Mouse (Mus musculus) embryonic facial prominence, embryonic 14.5 days (tissue): Measurements from ENCODE around the gene Cd7. TPM values are rescaled to one million over a fixed set of nuclear protein-coding genes. Genes with fewer than 3 reads are reported as not detected.

Experiments used
- ATAC-seq: fragments of 200-750 bp; cut with Nextera tagmentation; 2 replicates; pipeline ENCODE4 v1.8.0; 2017; ENCODE audit warnings: low read depth, moderate number of reproducible peaks, moderate TSS enrichment
- DNase-seq: peaks from one replicate; pipeline ENCODE4 v3.0.0-alpha.2; 2015; ENCODE audit warnings: low spot score
- H3K27ac ChIP-seq: fragments of 300-500 bp; sonication (generic); replicated peaks from 2 replicates; pipeline ENCODE4 v1.5.1; 2014; ENCODE audit warnings: low read depth, mild to moderate bottlenecking, low read length, moderate library complexity
- H3K27me3 ChIP-seq: fragments of 300-500 bp; sonication (generic); replicated peaks from 2 replicates; pipeline ENCODE4 v1.6.1; 2014; ENCODE audit warnings: low read length; ENCODE audit not compliant: control insufficient read depth, insufficient read depth
- H3K36me3 ChIP-seq: fragments of 300-500 bp; sonication (generic); 2 replicates; pipeline ENCODE4 v1.6.1; 2014; ENCODE audit warnings: low read length, mixed read lengths; ENCODE audit not compliant: control insufficient read depth, insufficient read depth
- H3K4me1 ChIP-seq: fragments of 300-500 bp; sonication (generic); 2 replicates; pipeline ENCODE4 v1.6.1; 2014; ENCODE audit warnings: antibody characterized with exemption, low read length; ENCODE audit not compliant: control insufficient read depth, insufficient read depth
- H3K4me2 ChIP-seq: fragments of 300-500 bp; sonication (generic); 2 replicates; pipeline ENCODE4 v1.6.1; 2014; ENCODE audit warnings: low read depth, mild to moderate bottlenecking, low read length, moderate library complexity, mixed read lengths
- H3K4me3 ChIP-seq: fragments of 300-500 bp; sonication (generic); 2 replicates; pipeline ENCODE4 v1.5.1; 2014; ENCODE audit warnings: low read depth, mild to moderate bottlenecking, low read length
- H3K9ac ChIP-seq: fragments of 300-500 bp; sonication (generic); 2 replicates; pipeline ENCODE4 v1.6.1; 2014; ENCODE audit warnings: low read depth, mild to moderate bottlenecking, low read length, moderate library complexity, mixed read lengths
- H3K9me3 ChIP-seq: fragments of 300-500 bp; sonication (generic); 2 replicates; pipeline ENCODE4 v1.6.1; 2016; ENCODE audit warnings: low read length; ENCODE audit not compliant: control insufficient read depth
- WGBS: fragments of 180-500 bp; shearing (Covaris S2); extraction: QIAGEN DNeasy Blood & Tissue Kit; methylation state at CpG from one replicate; pipeline ENCODE4 v1.1.7; 2014; 5-methylcytosine and 5-hydroxymethylcytosine counted together
- polyA plus RNA-seq: library from polyadenylated mRNA; unstranded; fragments of >200 nt; fragmentation: Nextera tagmentation; extraction: Ambion mirVana; gene quantifications from 2 replicates; pipeline ENCODE4 v1.2.1, GENCODE M21; 2014

Gene Cd7
- polyA plus RNA-seq, 1 experiment from 2014 or later, result 0.93 TPM

- ATAC-seq (no peak; the same call in 1 of the 2 replicates), DNase-seq (peak; percentile 42)
- Histone ChIP-seq H3K4me1 (0 out of 2 replicates have a peak, but pooled peaks cover 4% of the 10 kb centered on the region), H3K27ac (no peak overlapping the region), H3K9me3 (no peaks in the 10 kb centered on the region), H3K27me3 (no peaks in the 10 kb centered on the region), H3K9ac (0 out of 2 replicates have a peak overlapping the region, but pooled peaks have one; percentile 23), H3K4me3 (peak overlapping the region; percentile 6; the same call in 1 of the 2 replicates), H3K36me3 (no peaks in the 10 kb centered on the region), H3K4me2 (peak overlapping the region; percentile 48)
- WGBS, result 51% methylated on average over 19 of the region's 19 CpGs
Observed at GRCm38 (mm10) chr11:121014896-121015300, 24.3 kb downstream of the Cd7 start.

- Histone ChIP-seq H3K27ac (no peak overlapping the region), H3K9ac (no peak overlapping the region), H3K27me3 (no peaks in the 10 kb centered on the region), H3K4me3 (no peak overlapping the region), H3K36me3 (no peaks in the 10 kb centered on the region), H3K9me3 (no peaks in the 10 kb centered on the region), H3K4me2 (no peak overlapping the region), H3K4me1 (0 out of 2 replicates have a peak, but pooled peaks cover 4% of the 10 kb centered on the region)
- ATAC-seq, result no peak
- 81% methylated on average over 7 of the region's 7 CpGs for WGBS
- DNase-seq, result no peak
Observed at GRCm38 (mm10) chr11:121013656-121014055, 25.6 kb downstream of the Cd7 start.

DNA sequence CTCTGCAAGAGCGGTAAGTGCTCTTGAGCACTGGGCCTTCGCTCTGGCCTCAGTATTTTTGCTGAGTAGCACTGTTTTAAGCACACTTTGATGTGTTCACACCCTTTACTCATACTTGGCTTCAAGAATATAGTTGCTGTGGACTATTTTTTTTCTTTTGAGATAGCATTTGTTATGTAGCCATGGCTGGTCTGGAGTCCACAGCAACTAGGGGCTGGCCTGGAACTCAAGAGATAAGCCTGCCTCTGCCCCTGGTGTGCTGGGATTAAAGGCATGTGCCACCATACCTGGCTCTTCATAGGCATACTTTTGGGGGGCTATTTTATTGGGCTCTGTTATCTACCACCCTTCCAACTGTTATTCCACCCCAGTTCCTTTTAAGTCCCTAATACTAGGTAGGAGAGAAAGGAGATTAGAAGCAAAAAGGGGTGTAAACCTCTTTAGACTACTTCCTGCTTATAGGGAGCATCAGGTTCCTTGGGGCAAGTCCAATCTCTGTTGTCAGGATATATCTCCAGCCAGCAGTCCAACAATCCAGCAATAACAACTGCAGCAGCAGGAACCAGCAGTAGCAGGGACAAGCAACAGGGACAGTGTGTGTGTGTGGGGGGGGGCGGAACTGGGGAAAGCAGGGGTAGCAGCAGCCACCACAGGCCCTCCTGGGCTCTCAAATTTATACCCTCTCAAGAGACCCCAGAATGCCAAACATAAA lies 29.0 kb downstream of the Cd7 start:
- DNase-seq (no peak), ATAC-seq (no peak)
- H3K27ac ChIP-seq, result no peak overlapping the region
- whole genome bisulfite sequencing, result 100% methylated on average over 3 of the region's 3 CpGs
- H3K27me3 ChIP-seq, result no peaks in the 10 kb centered on the region
- H3K4me1 ChIP-seq, result peaks cover 7% of the 10 kb centered on the region; the same call in 1 of the 2 replicates
- no peak overlapping the region for H3K9ac ChIP-seq
- no peaks in the 10 kb centered on the region for H3K9me3 ChIP-seq
- H3K4me2 ChIP-seq, result no peak overlapping the region
- H3K36me3 ChIP-seq, result no peaks in the 10 kb centered on the region
- H3K4me3 ChIP-seq, result no peak overlapping the region

DNA sequence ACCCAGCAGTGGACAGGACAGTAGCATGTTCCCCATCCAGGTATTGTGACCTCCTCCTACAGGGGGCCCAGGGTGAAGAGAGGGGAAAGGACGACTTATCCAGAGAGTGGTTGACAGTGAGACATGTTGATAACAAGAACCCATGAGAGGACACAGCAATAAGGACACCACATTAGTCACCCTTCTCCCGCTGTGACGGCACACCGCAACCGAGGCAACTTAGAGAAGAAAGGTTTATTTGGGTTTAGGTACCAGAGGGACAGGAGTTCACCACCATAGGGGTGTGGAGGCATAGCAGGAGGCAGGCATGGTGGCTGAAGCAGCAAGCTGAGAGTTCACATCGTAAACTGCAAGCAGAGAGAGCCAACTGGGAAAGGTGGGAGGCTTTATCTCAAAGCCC lies 33.0 kb downstream of the Cd7 start:
- H3K27me3 ChIP-seq, result no peaks in the 10 kb centered on the region
- no peak overlapping the region for H3K4me3 ChIP-seq
- H3K36me3 ChIP-seq, result no peaks in the 10 kb centered on the region
- H3K4me1 ChIP-seq, result peaks cover 3% of the 10 kb centered on the region; the same call in 1 of the 2 replicates
- no peak overlapping the region for H3K9ac ChIP-seq
- no peak overlapping the region for H3K27ac ChIP-seq
- H3K9me3 ChIP-seq, result no peaks in the 10 kb centered on the region
- WGBS, result 77% methylated on average over 6 of the region's 6 CpGs
- H3K4me2 ChIP-seq, result no peak overlapping the region
- no peak for DNase-seq
- no peak for ATAC-seq

- Histone ChIP-seq H3K36me3 (no peaks in the 10 kb centered on the region), H3K4me3 (no peak overlapping the region), H3K27ac (no peak overlapping the region), H3K9ac (no peak overlapping the region), H3K9me3 (no peaks in the 10 kb centered on the region), H3K4me2 (no peak overlapping the region), H3K27me3 (no peaks in the 10 kb centered on the region), H3K4me1 (peaks cover 3% of the 10 kb centered on the region; the same call in 1 of the 2 replicates)
- DNase-seq, result no peak
- 54% methylated on average over 5 of the region's 5 CpGs for WGBS
- ATAC-seq, result no peak
Observed at GRCm38 (mm10) chr11:121004281-121004680, 34.9 kb downstream of the Cd7 start.

DNA sequence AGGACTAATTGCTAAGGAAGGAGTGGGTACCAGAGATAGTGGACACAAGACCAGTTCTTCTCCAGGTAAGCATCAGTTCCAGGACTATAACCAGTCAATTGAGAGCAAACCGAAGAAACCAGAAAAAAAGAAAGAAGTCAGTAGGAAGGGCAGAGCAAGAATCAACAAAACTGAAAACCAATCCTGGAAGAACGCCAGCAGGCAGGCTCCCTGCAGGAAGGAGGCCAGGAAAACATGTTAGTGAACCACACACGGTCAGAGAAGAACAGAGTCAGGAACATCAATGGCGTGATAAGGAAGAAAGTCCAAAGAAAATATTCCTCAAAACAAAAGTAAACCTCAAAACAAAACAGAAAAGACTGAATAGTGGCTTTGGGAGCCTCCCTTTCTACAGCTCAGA lies 37.3 kb downstream of the Cd7 start:
- Histone ChIP-seq H3K27ac (no peak overlapping the region), H3K9ac (no peak overlapping the region), H3K4me3 (no peak overlapping the region), H3K36me3 (0 out of 2 replicates have a peak, but pooled peaks cover under 1% of the 10 kb centered on the region), H3K27me3 (no peaks in the 10 kb centered on the region), H3K4me2 (no peak overlapping the region), H3K9me3 (no peaks in the 10 kb centered on the region), H3K4me1 (peaks cover 3% of the 10 kb centered on the region; the same call in 1 of the 2 replicates)
- peak; percentile 57 for DNase-seq
- no peak for ATAC-seq
- WGBS, result 41% methylated on average over 4 of the region's 4 CpGs

GRCm38 (mm10) chr11:120994741-120995140 lies 44.5 kb downstream of the Cd7 start:
- DNase-seq, result no peak
- H3K36me3 ChIP-seq, result 0 out of 2 replicates have a peak, but pooled peaks cover 5% of the 10 kb centered on the region
- no peak overlapping the region for H3K4me2 ChIP-seq
- H3K27ac ChIP-seq, result no peak overlapping the region
- H3K9ac ChIP-seq, result no peak overlapping the region
- WGBS, result 71% methylated on average over 6 of the region's 6 CpGs
- no peak for ATAC-seq
- H3K4me1 ChIP-seq, result peaks cover 14% of the 10 kb centered on the region
- no peaks in the 10 kb centered on the region for H3K9me3 ChIP-seq
- no peaks in the 10 kb centered on the region for H3K27me3 ChIP-seq
- H3K4me3 ChIP-seq, result no peak overlapping the region

GRCm38 (mm10) chr11:120993586-120993985 lies 45.6 kb downstream of the Cd7 start:
- WGBS, result 75% methylated on average over 5 of the region's 5 CpGs
- no peak overlapping the region for H3K9ac ChIP-seq
- H3K27me3 ChIP-seq, result no peaks in the 10 kb centered on the region
- no peak overlapping the region for H3K4me3 ChIP-seq
- H3K27ac ChIP-seq, result no peak overlapping the region
- DNase-seq, result no peak
- ATAC-seq, result no peak
- no peaks in the 10 kb centered on the region for H3K9me3 ChIP-seq
- no peak overlapping the region for H3K4me2 ChIP-seq
- H3K4me1 ChIP-seq, result peaks cover 25% of the 10 kb centered on the region
- H3K36me3 ChIP-seq, result 0 out of 2 replicates have a peak, but pooled peaks cover 8% of the 10 kb centered on the region

DNA sequence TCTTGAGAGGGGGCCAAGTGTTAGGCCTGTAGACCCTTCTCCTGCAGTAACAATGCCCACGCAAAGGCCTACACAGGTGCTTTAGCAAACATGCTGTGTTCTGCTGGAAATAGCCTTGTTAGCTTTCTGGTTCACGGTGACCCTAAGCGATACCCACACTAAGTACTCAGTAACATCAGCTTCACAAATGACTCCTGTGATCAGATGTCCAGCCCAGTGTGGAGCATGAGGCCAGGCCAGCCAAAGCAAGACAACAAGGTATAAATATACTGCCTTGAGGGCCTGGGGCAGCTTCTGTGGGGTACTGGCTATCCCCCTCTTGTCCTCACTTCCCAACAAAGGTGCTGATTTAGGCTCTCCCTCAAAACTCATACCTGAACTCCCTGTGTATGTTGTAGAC lies 46.1 kb downstream of the Cd7 start:
- H3K4me2 ChIP-seq, result no peak overlapping the region
- no peak overlapping the region for H3K9ac ChIP-seq
- no peak overlapping the region for H3K4me3 ChIP-seq
- H3K4me1 ChIP-seq, result peaks cover 29% of the 10 kb centered on the region
- no peak for ATAC-seq
- no peak for DNase-seq
- H3K27me3 ChIP-seq, result no peaks in the 10 kb centered on the region
- 95% methylated on average over 3 of the region's 3 CpGs for WGBS
- H3K27ac ChIP-seq, result no peak overlapping the region
- H3K36me3 ChIP-seq, result 0 out of 2 replicates have a peak, but pooled peaks cover 10% of the 10 kb centered on the region
- no peaks in the 10 kb centered on the region for H3K9me3 ChIP-seq
